Mouse (Mus musculus) NIH3T3 (cell line): ENCODE results near the gene Agap1.

Experiments used
- DNase-seq: peaks from one replicate; pipeline ENCODE4 v3.0.0-alpha.2; 2012; ENCODE audit warnings: low read depth

The Agap1 gene

DNA sequence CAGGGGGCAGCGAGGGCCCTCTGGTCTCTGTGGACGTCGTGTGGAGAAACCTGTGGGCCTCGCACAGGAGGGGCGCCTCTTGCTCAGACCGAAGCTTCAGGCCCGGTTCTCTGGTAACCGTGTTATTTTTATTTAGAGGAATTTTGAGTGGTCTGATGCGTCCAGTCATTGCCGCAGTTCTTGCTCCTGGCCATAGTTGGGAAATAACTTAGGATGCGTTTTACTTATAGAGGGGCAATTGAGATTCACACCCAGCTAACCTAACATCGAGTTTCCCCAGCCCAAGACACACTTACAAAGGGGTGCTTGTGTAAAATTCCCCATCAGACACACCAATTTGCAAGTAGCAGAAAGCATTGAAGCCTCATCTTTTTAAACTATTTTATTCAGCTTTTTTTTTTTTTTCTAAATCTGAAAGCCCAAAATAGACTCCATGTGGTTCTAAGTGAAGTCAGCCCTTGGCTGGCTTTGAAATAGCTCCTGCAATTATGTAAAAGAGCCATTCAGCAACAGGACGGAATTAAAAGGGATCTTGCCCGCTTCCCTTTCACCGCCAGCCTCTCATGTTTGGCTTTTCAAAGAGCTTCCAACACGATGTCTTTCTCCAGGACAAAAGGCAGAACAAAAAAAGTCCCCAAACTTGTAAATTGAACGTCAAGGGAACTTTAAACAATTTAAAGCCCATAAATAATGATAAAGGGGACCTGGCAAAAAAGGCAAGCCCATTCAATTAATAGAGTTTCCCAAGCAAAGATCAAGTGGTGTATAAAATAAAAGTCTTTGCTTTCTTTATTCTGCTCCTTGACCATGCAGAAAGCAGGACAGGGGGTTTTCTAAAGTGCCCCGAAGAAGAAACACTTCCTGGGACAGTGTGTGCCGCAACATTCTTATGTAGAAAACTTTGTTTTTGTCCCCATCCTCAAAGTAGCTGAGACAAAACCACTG is 480.0 kb downstream of the Agap1 start:
- peak; percentile 17 for DNase-seq

DNA sequence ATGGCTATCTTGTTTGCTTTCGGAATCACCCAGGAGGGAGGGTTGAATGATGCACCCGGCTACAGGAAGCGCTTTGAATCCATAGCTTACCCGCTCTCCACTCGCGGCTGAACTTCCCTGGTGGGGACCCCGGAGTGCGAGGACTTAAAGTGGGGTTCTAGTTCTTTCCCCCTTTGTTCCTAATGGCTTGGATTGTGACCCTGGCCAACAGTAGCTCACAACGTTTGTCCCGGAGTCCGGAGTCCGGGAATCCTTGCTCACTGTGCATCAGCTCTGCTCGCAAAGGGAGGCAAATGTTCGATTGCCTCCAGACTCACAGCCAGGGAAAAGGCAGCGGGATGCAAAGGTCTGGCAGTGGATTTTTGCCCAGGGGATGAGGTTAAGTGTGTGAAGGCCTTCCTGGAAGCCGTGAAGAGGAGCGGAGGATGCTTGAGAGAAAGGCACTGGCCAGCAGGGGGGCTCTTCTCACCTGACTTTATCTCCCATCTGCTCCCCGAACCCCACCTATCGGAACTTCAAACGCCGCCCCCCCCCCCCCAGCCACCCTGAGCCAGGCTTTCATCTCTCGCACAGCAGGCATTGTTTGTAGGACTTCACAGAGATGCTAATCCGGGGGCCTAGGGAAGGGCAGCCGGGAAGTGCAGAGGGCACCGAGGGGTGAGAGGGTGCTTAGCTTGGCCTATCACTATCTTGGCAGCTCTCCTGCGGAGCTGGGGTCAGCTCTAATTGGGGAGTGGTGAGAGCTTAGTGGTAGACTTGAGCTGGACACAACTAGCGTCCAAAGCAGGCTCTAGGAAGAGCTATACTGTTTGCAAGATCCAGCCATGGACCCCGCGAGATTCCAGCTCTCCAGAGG is 481.1 kb downstream of the Agap1 start:
- no peak for DNase-seq

DNA sequence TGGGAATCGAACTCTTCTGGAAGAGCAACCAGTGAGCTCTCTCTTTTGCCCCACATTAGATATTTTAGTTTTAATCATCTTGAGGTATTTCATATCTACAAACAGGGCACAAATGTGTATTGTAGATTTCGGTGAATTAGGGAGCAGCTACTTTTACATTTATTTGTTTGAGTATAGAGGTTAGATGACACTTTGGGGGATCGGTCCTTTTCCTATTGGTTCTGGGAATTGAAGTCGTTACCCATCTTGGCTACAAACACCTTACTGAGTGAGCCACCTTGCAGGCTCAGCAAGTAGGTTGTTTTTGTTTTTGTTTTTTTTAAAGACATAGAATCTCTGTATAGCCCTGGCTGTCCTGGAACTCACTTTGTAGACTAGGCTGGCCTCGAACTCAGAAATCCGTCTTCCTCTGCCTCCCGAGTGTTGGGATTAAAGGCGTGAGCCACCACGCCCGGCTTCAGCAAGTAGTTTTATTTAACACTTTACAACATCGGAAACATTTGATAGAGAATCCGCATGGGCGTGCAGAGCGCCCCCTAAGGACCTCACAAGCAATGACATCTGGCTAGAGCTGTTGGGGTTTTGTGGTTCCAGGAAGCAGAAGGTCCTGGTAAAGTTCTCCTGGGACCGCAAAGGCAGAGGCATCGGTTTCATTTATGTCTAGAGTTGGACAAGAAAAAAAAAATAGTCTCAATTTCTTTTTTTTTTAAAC is 484.4 kb downstream of the Agap1 start:
- DNase-seq: peak; percentile 15

DNA sequence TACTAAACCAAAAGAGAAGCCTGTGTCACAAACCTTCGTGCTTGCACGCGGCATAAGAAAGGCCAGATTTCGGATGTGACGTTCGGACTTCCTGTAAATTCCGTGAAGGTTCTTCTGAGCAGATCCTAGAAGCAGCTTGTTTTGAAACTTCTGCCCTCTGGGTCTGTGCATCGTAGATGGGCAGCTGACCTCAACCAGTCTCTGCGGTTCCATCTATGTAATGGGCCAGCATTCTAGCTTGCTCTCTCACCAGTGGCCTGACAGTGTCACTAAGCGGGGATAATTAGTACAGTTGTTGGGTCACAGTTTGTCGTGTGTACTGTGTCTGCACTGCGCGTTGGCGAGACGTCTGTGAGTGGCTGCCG is 485.0 kb downstream of the Agap1 start:
- no peak for DNase-seq

DNA sequence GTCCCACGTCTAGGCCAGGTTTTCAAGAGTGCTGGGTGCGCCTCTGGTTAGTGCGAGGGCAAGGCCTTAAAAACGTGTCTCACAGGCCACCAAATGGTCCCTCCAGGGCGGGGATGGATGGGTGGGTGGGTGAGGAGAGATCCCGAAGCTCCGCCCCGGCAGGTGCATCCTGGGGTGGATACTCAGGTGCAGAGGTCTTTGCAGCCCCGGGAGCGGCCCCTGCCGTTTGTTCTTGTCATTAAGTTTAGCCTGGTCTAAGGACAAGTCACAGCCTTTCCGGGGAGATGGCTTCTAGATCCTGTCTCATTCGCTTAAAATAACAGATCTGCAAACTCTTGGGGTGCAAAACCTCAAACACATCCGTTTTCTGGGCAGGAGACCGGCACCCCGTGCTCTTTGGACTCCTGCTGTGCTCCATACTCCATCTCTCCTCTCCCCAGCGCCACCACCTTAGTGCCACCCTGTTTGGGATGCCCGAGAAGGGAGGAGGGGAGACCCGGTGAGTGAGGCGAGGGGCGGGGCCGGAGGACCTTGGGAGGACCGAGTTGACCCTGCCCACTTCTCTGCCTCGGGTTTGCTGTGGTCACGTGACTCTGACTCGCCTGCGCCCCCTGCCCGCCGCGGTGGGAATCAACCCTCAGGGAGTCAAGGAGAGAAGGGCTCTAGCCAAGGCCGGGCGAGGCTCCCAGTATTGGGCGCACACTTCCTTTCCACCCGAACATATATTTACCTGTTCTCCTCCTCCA is 485.5 kb downstream of the Agap1 start:
- peak; percentile 72 for DNase-seq

DNA sequence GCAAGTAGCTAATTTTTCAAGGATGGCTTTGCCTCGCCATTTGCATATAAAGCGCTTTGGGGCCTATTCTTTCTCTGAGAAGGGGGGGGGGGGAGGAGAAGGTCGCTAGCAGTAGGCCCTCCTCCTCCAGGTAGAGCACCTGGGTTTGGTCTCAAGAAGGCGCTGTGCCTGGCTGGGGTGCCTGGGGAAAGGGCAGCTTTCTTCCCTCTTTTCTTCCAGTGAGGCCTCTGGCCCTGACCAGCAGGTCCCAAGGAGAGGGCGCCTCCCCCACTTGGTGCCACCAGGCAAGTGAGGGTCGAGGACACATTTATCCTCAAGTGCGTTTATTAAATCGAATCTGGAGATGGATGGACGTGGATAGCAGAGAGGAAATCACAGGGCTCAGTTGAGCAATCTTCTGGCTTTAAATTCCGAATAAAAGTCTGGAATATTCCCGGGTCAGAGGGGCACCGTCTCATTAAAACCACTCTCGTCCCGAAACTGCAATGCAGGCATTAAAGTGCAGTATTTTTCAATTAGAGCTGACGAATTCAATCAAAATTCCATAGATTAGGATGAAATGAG is 486.4 kb downstream of the Agap1 start:
- no peak for DNase-seq

- DNase-seq: no peak
These were observed 487.2 kb downstream of the Agap1 start for GRCm38 (mm10) chr1:89941701-89942381.

DNA sequence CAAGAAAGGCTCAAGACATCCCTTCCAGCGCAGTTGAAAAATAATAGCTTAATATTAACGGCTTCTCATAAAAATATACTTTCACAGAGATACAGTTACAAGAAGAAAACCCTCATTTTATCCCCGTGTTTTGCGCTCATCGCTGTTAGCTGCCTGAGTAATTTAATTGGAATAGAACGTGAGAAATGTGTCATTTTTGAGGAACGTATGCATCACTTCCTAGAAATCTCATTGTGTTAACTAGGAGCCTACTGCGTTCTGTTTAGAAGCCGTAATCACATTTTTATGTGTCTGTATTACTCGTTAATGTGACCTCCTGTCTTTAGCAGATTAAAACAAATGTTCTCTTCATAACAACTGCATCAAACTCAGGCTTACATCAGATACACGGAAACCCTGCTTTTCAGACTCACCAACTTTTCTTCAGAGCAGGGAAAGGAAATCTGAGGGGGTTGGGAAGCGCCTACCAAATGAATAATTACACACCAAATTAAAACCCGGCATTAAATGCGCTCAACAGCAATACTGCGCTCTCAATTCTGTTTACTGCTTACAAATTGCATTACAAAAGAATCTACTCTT is 487.9 kb downstream of the Agap1 start:
- no peak for DNase-seq

DNA sequence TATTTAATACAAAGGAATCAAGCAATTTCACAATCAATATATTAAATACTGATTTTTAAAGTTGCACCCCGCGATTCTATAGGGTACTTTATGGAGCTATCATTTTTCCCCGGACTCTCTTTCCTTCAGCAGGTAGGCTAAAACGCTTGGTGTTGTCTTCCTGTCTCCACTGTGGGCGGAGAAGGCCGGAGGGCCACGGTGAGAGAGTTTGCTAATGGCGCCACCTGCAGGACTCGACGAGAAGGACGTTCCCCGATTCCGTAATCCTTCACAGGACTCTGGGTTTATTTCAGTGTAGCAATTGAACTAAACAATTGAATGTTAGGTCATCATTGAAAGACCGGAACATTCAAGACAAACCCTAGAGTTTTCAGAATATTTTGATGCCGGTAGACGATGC is 488.6 kb downstream of the Agap1 start:
- DNase-seq: peak; percentile 90
